Mouse (Mus musculus) MEL (cell line): ENCODE data around the gene Olfr569. TPM values are rescaled to one million over a fixed set of nuclear protein-coding genes. Genes with fewer than 3 reads are reported as not detected.

ENCODE experiments used
- DNase-seq: peaks from one replicate; pipeline ENCODE4 v3.0.0; 2011; ENCODE audit warnings: low read depth, low spot score
- H3K27ac ChIP-seq: 2 replicates; pipeline ENCODE4 v1.5.1; 2012; ENCODE audit warnings: low read depth, mild to moderate bottlenecking, control low read depth, low read length, moderate library complexity; ENCODE audit not compliant: control insufficient read depth
- H3K27me3 ChIP-seq, 2 experiments: fragments of 150-350 bp in 1 of 2; sonication (generic) in 1 of 2; 2 replicates each; pipeline ENCODE4 v1.6.1; 2012; ENCODE audit warnings: low read length in 2 of 2, mild to moderate bottlenecking in 2 of 2, improper control_type of control experiment in 1 of 2, moderate library complexity in 1 of 2; ENCODE audit not compliant: insufficient read depth in 2 of 2, control insufficient read depth in 1 of 2
- H3K36me3 ChIP-seq, 2 experiments: 2 replicates each; pipeline ENCODE4 v1.6.1; 2012 to 2014; ENCODE audit warnings: low read length in 2 of 2, improper control_type of control experiment in 1 of 2, inconsistent platforms in 1 of 2, mild to moderate bottlenecking in 1 of 2; ENCODE audit not compliant: insufficient read depth in 2 of 2, control insufficient read depth in 1 of 2
- H3K4me1 ChIP-seq, 2 experiments: fragments of 150-350 bp in 1 of 2; sonication (generic) in 1 of 2; 2 replicates each; pipeline ENCODE4 v1.6.1; 2012; ENCODE audit warnings: low read length in 2 of 2, improper control_type of control experiment in 1 of 2, mild to moderate bottlenecking in 1 of 2; ENCODE audit not compliant: insufficient read depth in 2 of 2, control insufficient read depth in 1 of 2
- H3K4me3 ChIP-seq, 2 experiments: fragments of 150-350 bp in 1 of 2; sonication (generic) in 1 of 2; 2 replicates each; pipeline ENCODE4 v1.5.1; 2012; ENCODE audit warnings: low read depth in 2 of 2, low read length in 2 of 2, mild to moderate bottlenecking in 2 of 2, moderate library complexity in 2 of 2, control low read depth in 1 of 2, improper control_type of control experiment in 1 of 2; ENCODE audit not compliant: control insufficient read depth in 1 of 2, insufficient read depth in 1 of 2
- H3K79me2 ChIP-seq: 2 replicates; pipeline ENCODE4 v1.6.1; 2012; ENCODE audit warnings: mild to moderate bottlenecking, low read length, moderate library complexity; ENCODE audit not compliant: control insufficient read depth, poor library complexity, insufficient read depth
- H3K9ac ChIP-seq: 2 replicates; pipeline ENCODE4 v1.6.1; 2012; ENCODE audit warnings: low read depth, mild to moderate bottlenecking, control low read depth, low read length, moderate library complexity; ENCODE audit not compliant: control insufficient read depth, poor library complexity, severe bottlenecking
- H3K9me3 ChIP-seq: fragments of 150-350 bp; sonication (generic); replicated peaks from 2 replicates; pipeline ENCODE4 v1.6.1; 2012; ENCODE audit warnings: mild to moderate bottlenecking, low read length, improper control_type of control experiment, moderate library complexity; ENCODE audit not compliant: insufficient read depth
- CHD1 ChIP-seq: IDR thresholded peaks from 2 replicates; pipeline ENCODE4 v1.6.1; 2012; ENCODE audit warnings: low read depth, mild to moderate bottlenecking, inconsistent platforms, low read length, improper control_type of control experiment
- CTCF ChIP-seq, 3 experiments: IDR thresholded peaks in 2 of 3; conservative IDR thresholded peaks in 1 of 3; 2 replicates each; pipeline ENCODE4 v1.5.1; 2011 to 2012; ENCODE audit warnings: low read length in 3 of 3, low read depth in 2 of 3, mild to moderate bottlenecking in 2 of 3, improper control_type of control experiment in 1 of 3, inconsistent platforms in 1 of 3, mixed read lengths in 1 of 3, moderate library complexity in 1 of 3; ENCODE audit not compliant: control insufficient read depth in 1 of 3, insufficient read depth in 1 of 3, poor library complexity in 1 of 3, severe bottlenecking in 1 of 3
- E2F4 ChIP-seq: IDR thresholded peaks from 2 replicates; pipeline ENCODE4 v1.6.1; 2011; ENCODE audit warnings: low read depth, low read length, improper control_type of control experiment, borderline replicate concordance
- GATA1 ChIP-seq: IDR thresholded peaks from 2 replicates; pipeline ENCODE4 v1.6.1; 2011; ENCODE audit warnings: low read depth, low read length, improper control_type of control experiment
- HCFC1 ChIP-seq: IDR thresholded peaks from 2 replicates; pipeline ENCODE4 v1.6.1; 2012; ENCODE audit warnings: low read depth, mild to moderate bottlenecking, inconsistent platforms, low read length, improper control_type of control experiment, moderate library complexity
- JUND ChIP-seq: IDR thresholded peaks from 2 replicates; pipeline ENCODE4 v1.6.1; 2011; ENCODE audit warnings: low read depth, mild to moderate bottlenecking, improper control_type of control experiment, low read length
- MAX ChIP-seq: IDR thresholded peaks from 2 replicates; pipeline ENCODE4 v1.6.1; 2011; ENCODE audit warnings: low read length, improper control_type of control experiment
- MEF2A ChIP-seq: IDR thresholded peaks from 2 replicates; pipeline ENCODE4 v1.6.1; 2014; ENCODE audit warnings: low read depth, mild to moderate bottlenecking, inconsistent platforms, low read length, improper control_type of control experiment; ENCODE audit not compliant: poor library complexity, insufficient replicate concordance, severe bottlenecking; ENCODE audit errors: extremely low read depth
- MXI1 ChIP-seq: IDR thresholded peaks from 2 replicates; pipeline ENCODE4 v1.6.1; 2011; ENCODE audit warnings: mild to moderate bottlenecking, low read depth, low read length, improper control_type of control experiment
- NELFE ChIP-seq: IDR thresholded peaks from 2 replicates; pipeline ENCODE4 v1.6.1; 2011; ENCODE audit warnings: low read depth, low read length, improper control_type of control experiment
- POLR2A ChIP-seq, 2 experiments: IDR thresholded peaks; 2 replicates each; pipeline ENCODE4 v1.6.1; 2011 to 2012; ENCODE audit warnings: low read length in 2 of 2, mild to moderate bottlenecking in 2 of 2, control low read depth in 1 of 2, improper control_type of control experiment in 1 of 2, low read depth in 1 of 2, moderate library complexity in 1 of 2; ENCODE audit not compliant: control insufficient read depth in 1 of 2, insufficient read depth in 1 of 2, poor library complexity in 1 of 2
- POLR2AphosphoS5 ChIP-seq: IDR thresholded peaks from 2 replicates; pipeline ENCODE4 v1.6.1; 2012; ENCODE audit warnings: low read depth, borderline replicate concordance, mild to moderate bottlenecking, inconsistent platforms, low read length, moderate library complexity, mixed read lengths
- RCOR1 ChIP-seq: IDR thresholded peaks from 2 replicates; pipeline ENCODE4 v1.6.1; 2012; ENCODE audit warnings: low read depth, mild to moderate bottlenecking, inconsistent platforms, low read length, improper control_type of control experiment
- SIN3A ChIP-seq: IDR thresholded peaks from 2 replicates; pipeline ENCODE4 v1.6.1; 2012; ENCODE audit warnings: low read length, improper control_type of control experiment, inconsistent platforms
- SMC3 ChIP-seq: IDR thresholded peaks from 2 replicates; pipeline ENCODE4 v1.6.1; 2011; ENCODE audit warnings: low read depth, low read length, improper control_type of control experiment
- TCF12 ChIP-seq: IDR thresholded peaks from 2 replicates; pipeline ENCODE4 v1.6.1; 2014; ENCODE audit warnings: low read depth, mild to moderate bottlenecking, inconsistent platforms, low read length, improper control_type of control experiment, moderate library complexity
- UBTF ChIP-seq: IDR thresholded peaks from 2 replicates; pipeline ENCODE4 v1.6.1; 2012; ENCODE audit warnings: low read depth, mild to moderate bottlenecking, inconsistent platforms, low read length, improper control_type of control experiment, moderate library complexity, borderline replicate concordance; ENCODE audit not compliant: insufficient read depth
- USF2 ChIP-seq, 2 experiments: IDR thresholded peaks; 2 replicates each; pipeline ENCODE4 v1.6.1; 2011 to 2012; ENCODE audit warnings: improper control_type of control experiment in 2 of 2, low read length in 2 of 2, borderline replicate concordance in 1 of 2, inconsistent platforms in 1 of 2, low read depth in 1 of 2, mild to moderate bottlenecking in 1 of 2; ENCODE audit not compliant: insufficient read depth in 1 of 2
- ZKSCAN1 ChIP-seq: IDR thresholded peaks from 2 replicates; pipeline ENCODE4 v1.6.1; 2012; ENCODE audit warnings: low read depth, mild to moderate bottlenecking, inconsistent platforms, low read length, improper control_type of control experiment, moderate library complexity
- ZMIZ1 ChIP-seq: IDR thresholded peaks from 2 replicates; pipeline ENCODE4 v1.6.1; 2012; ENCODE audit warnings: low read depth, mild to moderate bottlenecking, inconsistent platforms, low read length, improper control_type of control experiment, moderate library complexity
- polyA plus RNA-seq, 2 experiments: library from polyadenylated mRNA; stranded (reverse) in 1 of 2; unstranded in 1 of 2; fragments of >175 nt in 1 of 2; fragments of >200 nt in 1 of 2; gene quantifications; 2 replicates each; pipeline versions ENCODE4 v1.2.1 to v1.2.4; 2012; ENCODE audit warnings: low replicate concordance in 2 of 2, low read depth in 1 of 2; ENCODE audit not compliant: insufficient read length in 2 of 2, insufficient read depth in 1 of 2, missing spikeins in 1 of 2
- total RNA-seq: library from RNA; depleted of rRNA; stranded (reverse); fragments of 300-350 nt; gene quantifications from 2 replicates; pipeline ENCODE4 v1.2.3, GENCODE M21; 2012

Olfr569 gene
- total and polyA plus RNA-seq, 3 experiments: not detected

DNA sequence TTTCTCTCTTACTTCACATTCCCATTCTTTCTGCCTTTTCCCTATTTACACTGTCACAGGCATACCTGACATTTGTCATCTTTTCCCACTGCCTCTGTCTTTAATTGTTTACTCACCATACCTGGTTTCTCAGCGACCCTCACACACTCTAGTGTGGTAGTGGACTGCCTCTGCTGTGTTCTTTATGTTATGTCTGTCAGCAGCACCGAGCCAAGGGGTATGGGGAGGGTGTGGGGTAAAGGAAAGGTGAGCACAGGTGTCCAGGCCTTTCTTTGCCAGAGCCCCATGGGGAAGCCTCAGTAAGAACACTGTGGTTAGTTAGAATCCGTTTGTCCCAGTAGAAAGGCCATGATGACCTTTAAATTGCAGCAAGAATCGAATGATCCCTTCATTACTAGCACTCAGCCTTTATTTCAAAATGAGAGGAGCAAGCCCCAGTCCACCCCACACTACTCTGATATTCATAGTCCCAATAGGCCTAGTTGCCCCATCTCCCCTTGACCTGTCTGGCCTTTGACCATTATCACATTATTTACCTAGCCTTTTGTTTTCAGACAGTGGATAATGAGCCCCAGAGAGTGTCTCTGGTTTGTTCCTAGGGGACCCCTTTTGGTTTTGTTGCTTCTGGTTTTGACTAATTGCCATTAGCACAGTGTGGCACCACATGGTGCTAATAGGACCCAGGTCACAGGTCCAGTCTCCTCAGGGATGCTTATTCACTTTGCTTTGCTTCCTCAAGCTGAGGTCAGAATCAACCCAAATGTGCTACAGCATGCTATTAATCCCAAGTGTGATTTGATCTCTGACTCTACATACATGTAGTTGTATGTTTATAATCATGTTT, 26.6 kb upstream of the Olfr569 start, which contains the start of gene Olfr571:
Gene Olfr571, minus strand, starts transcription at position 505 of the 844 bp plus-strand sequence.
- Histone ChIP-seq H3K9me3 (no peaks in the 10 kb centered on the region), H3K4me1 (no peaks in the 10 kb centered on the region), H3K79me2 (no peaks in the 10 kb centered on the region), H3K36me3 (no peaks in the 10 kb centered on the region), H3K27me3 (no peaks in the 10 kb centered on the region), H3K27ac (no peak within 1 kb of the TSS), H3K9ac (no peak within 1 kb of the TSS)
- no peak for DNase-seq
- TF ChIP-seq CTCF (IDR thresholded peaks at IDR 0.05 in 2 of 3, conservative IDR thresholded peaks at IDR 0.05 in 1 of 3; ENCODE audit: control insufficient read depth in 1 of 3, insufficient read depth in 1 of 3, low read depth in 2 of 3, low read length in 3 of 3, poor library complexity in 1 of 3, severe bottlenecking in 1 of 3): no peak
- no peak for TF ChIP-seq UBTF
- TF ChIP-seq POLR2A (IDR thresholded peaks at IDR 0.05; ENCODE audit: control insufficient read depth in 1 of 2, insufficient read depth in 1 of 2, low read depth in 1 of 2, low read length in 2 of 2, poor library complexity in 1 of 2): no peak
- no peak for TF ChIP-seq MAX
- TF ChIP-seq MEF2A: no peak
- TF ChIP-seq SMC3: no peak
- no peak for TF ChIP-seq ZKSCAN1
- TF ChIP-seq RCOR1: no peak
- no peak for TF ChIP-seq GATA1
- TF ChIP-seq, all 39 proteins: peak for 0
- H3K4me3 ChIP-seq: no peak within 1 kb of the TSS

DNA sequence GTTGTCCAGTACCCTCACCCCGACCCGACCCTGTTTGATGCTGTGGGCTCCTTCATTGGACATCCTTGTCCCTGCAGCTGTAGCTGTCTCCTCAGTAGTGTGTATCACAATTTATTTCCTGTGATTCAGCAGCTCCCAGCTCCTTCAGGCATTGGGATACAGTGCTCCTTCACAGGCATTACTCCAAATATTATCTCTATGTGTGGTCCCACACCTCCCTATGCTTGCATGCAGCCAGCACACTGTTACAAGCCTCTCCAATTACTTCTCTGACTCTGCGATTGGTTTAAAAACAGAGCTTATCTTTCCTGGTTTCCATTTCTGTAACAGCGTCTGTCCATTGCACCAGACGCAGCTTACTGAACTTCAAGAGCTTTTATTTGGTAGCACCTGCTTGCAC, 25.7 kb upstream of the Olfr569 start:
- Histone ChIP-seq H3K27ac (no peak overlapping the region), H3K4me3 (no peak overlapping the region), H3K4me1 (no peaks in the 10 kb centered on the region), H3K9ac (no peak overlapping the region), H3K79me2 (no peaks in the 10 kb centered on the region), H3K9me3 (no peaks in the 10 kb centered on the region), H3K27me3 (no peaks in the 10 kb centered on the region), H3K36me3 (no peaks in the 10 kb centered on the region)
- no peak for DNase-seq
- TF ChIP-seq SMC3: no peak
- no peak for TF ChIP-seq GATA1
- TF ChIP-seq JUND: no peak
- no peak for TF ChIP-seq ZKSCAN1
- no peak for TF ChIP-seq CHD1
- no peak for TF ChIP-seq POLR2AphosphoS5
- TF ChIP-seq MXI1: no peak
- TF ChIP-seq TCF12: no peak
- no peak for TF ChIP-seq HCFC1
- TF ChIP-seq E2F4: no peak
- no peak for TF ChIP-seq POLR2A (IDR thresholded peaks at IDR 0.05; ENCODE audit: control insufficient read depth in 1 of 2, insufficient read depth in 1 of 2, low read depth in 1 of 2, low read length in 2 of 2, poor library complexity in 1 of 2)
- no peak for TF ChIP-seq RCOR1
- no peak for TF ChIP-seq ZMIZ1
- no peak for TF ChIP-seq MAX
- TF ChIP-seq NELFE: no peak
- no peak for TF ChIP-seq SIN3A
- no peak for TF ChIP-seq USF2 (IDR thresholded peaks at IDR 0.05; ENCODE audit: borderline replicate concordance in 1 of 2, insufficient read depth in 1 of 2, low read depth in 1 of 2, low read length in 2 of 2)
- no peak for TF ChIP-seq MEF2A
